In the genomic region with DNA sequence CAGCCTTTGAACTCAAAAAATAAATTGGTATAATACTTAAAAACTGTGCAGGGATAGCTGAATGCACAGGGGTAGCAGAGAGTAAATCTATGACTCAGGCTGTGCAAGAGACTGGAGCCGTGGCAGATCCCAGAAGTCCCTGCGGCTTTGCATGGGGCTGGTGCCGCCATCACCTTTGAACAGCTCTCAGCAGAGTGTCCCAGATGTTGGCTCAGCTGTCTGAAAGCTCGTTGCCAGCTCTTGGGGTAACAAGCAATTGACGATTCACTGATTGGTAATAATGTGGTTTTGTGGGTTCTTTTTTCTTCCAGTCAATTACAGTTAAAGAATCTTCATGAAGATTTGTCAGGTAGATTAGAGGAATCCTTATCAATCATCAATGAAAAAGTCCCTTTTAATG, we compare ENCODE assay signal across 20 mouse cellular contexts. TPM values are rescaled to one million over a fixed set of nuclear protein-coding genes. Genes with fewer than 3 reads are reported as not detected.
DNase-seq lines count a peak whose midpoint lies in the region; ATAC-seq and TF ChIP-seq lines count a peak whose summit lies in the region.
"Had no signal": no experiment of that assay in that cellular context is flagged by ENCODE, and none has a peak within 500 bp of the region (broad histone marks: within the 10 kb centered on the region; RNA-seq: fewer than 3 reads in every experiment).

No protein-coding gene starts in this region.

- no peak overlapping the region for H3K4me2 ChIP-seq in kidney, embryonic 15.5 days
- H3K4me2 ChIP-seq in midbrain, embryonic 11.5 days: no peak overlapping the region
- no peak overlapping the region for H3K4me2 ChIP-seq in midbrain, embryonic 15.5 days
- no peak overlapping the region for H3K4me2 ChIP-seq in forebrain, postnatal 0 days (ENCODE audit: low read depth)
- H3K4me2 ChIP-seq: embryonic facial prominence, embryonic 13.5 days; forebrain, embryonic 12.5 days; heart, embryonic 13.5 days; hindbrain, embryonic 15.5 days had no signal

- no peaks in the 10 kb centered on the region for H3K9me3 ChIP-seq in kidney, embryonic 15.5 days (replicated peaks)
- no peaks in the 10 kb centered on the region for H3K9me3 ChIP-seq in midbrain, embryonic 11.5 days (ENCODE audit: control insufficient read depth, low read length)
- H3K9me3 ChIP-seq in midbrain, embryonic 15.5 days: no peaks in the 10 kb centered on the region
- H3K9me3 ChIP-seq in forebrain, postnatal 0 days (ENCODE audit: low read length): no peaks in the 10 kb centered on the region
- H3K9me3 ChIP-seq: embryonic facial prominence, embryonic 13.5 days; forebrain, embryonic 12.5 days; G1E; heart, embryonic 13.5 days; hindbrain, embryonic 15.5 days had no signal

- 78% methylated on average over 5 of the region's 5 CpGs for WGBS in kidney, embryonic 15.5 days
- WGBS in midbrain, embryonic 11.5 days: 80% methylated on average over 5 of the region's 5 CpGs
- WGBS in midbrain, embryonic 15.5 days: 69% methylated on average over 5 of the region's 5 CpGs
- WGBS in forebrain, postnatal 0 days: 63% methylated on average over 5 of the region's 5 CpGs

- DNase-seq in kidney, postnatal 36 days: peak; percentile 29 to 59
- peak; percentile 57 for DNase-seq in midbrain, embryonic 11.5 days (ENCODE audit: low spot score, missing footprints)
- DNase-seq in brain, adult 2 months (ENCODE audit: low read depth, low spot score): peak; percentile 68
- DNase-seq in forebrain, postnatal 0 days: no peak
- DNase-seq: adrenal gland, postnatal 10 days; cerebellum, adult 18-20 months; cerebellum, adult 9-11 months; cerebellum, postnatal 36 days; gastrocnemius, postnatal 14 days; heart, postnatal 36 days had no signal

- H3K27ac ChIP-seq in kidney, embryonic 15.5 days: no peak overlapping the region
- no peak overlapping the region for H3K27ac ChIP-seq in midbrain, embryonic 11.5 days (ENCODE audit: low read depth, low read length)
- H3K27ac ChIP-seq in midbrain, embryonic 15.5 days: no peak overlapping the region
- no peak overlapping the region for H3K27ac ChIP-seq in forebrain, postnatal 0 days (ENCODE audit: low read depth, low read length)
- H3K27ac ChIP-seq: embryonic facial prominence, embryonic 13.5 days; forebrain, embryonic 12.5 days; hindbrain, embryonic 15.5 days had no signal

- no peak overlapping the region for H3K4me3 ChIP-seq in kidney, embryonic 15.5 days (replicated peaks)
- H3K4me3 ChIP-seq in midbrain, embryonic 11.5 days (ENCODE audit: low read depth, low read length): no peak overlapping the region
- H3K4me3 ChIP-seq in midbrain, embryonic 15.5 days: no peak overlapping the region
- H3K4me3 ChIP-seq in forebrain, postnatal 0 days (ENCODE audit: low read depth, low read length): no peak overlapping the region
- H3K4me3 ChIP-seq: embryonic facial prominence, embryonic 13.5 days; forebrain, embryonic 12.5 days; heart, embryonic 13.5 days; hindbrain, embryonic 15.5 days had no signal

- peaks cover 11% of the 10 kb centered on the region for H3K4me1 ChIP-seq in kidney, embryonic 15.5 days
- H3K4me1 ChIP-seq in midbrain, embryonic 11.5 days (ENCODE audit: control insufficient read depth, insufficient read depth, low read length): peaks cover 3% of the 10 kb centered on the region; the same call in 1 of the 2 replicates
- no peaks in the 10 kb centered on the region for H3K4me1 ChIP-seq in midbrain, embryonic 15.5 days
- no peaks in the 10 kb centered on the region for H3K4me1 ChIP-seq in forebrain, postnatal 0 days (ENCODE audit: insufficient read depth)

- H3K9ac ChIP-seq in kidney, embryonic 15.5 days: no peak overlapping the region
- no peak overlapping the region for H3K9ac ChIP-seq in midbrain, embryonic 11.5 days (ENCODE audit: low read length)
- H3K9ac ChIP-seq in midbrain, embryonic 15.5 days: no peak overlapping the region
- H3K9ac ChIP-seq in forebrain, postnatal 0 days: no peak overlapping the region
- H3K9ac ChIP-seq: embryonic facial prominence, embryonic 13.5 days; forebrain, embryonic 12.5 days; heart, embryonic 13.5 days; hindbrain, embryonic 15.5 days had no signal

- peaks cover 49% of the 10 kb centered on the region for H3K36me3 ChIP-seq in kidney, embryonic 15.5 days
- peaks cover 2% of the 10 kb centered on the region; the same call in 1 of the 2 replicates for H3K36me3 ChIP-seq in midbrain, embryonic 11.5 days (ENCODE audit: control insufficient read depth, insufficient read depth, low read length)
- peaks cover 8% of the 10 kb centered on the region; the same call in 1 of the 2 replicates for H3K36me3 ChIP-seq in midbrain, embryonic 15.5 days (replicated peaks)
- peaks cover 58% of the 10 kb centered on the region for H3K36me3 ChIP-seq in forebrain, postnatal 0 days (ENCODE audit: insufficient read depth)

- no peak for TF ChIP-seq CTCF in forebrain, postnatal 0 days (IDR thresholded peaks at IDR 0.05; ENCODE audit: low read depth)

- no peaks in the 10 kb centered on the region for H3K27me3 ChIP-seq in kidney, embryonic 15.5 days
- H3K27me3 ChIP-seq in midbrain, embryonic 11.5 days (ENCODE audit: control insufficient read depth, insufficient read depth, low read length): no peaks in the 10 kb centered on the region
- no peaks in the 10 kb centered on the region for H3K27me3 ChIP-seq in midbrain, embryonic 15.5 days (replicated peaks)
- H3K27me3 ChIP-seq in forebrain, postnatal 0 days (ENCODE audit: insufficient read depth, low read length): no peaks in the 10 kb centered on the region
- H3K27me3 ChIP-seq: embryonic facial prominence, embryonic 13.5 days; forebrain, embryonic 12.5 days; heart, embryonic 13.5 days; hindbrain, embryonic 15.5 days had no signal

- no peak for ATAC-seq in kidney, embryonic 15.5 days (replicated peaks; ENCODE audit: low FRiP score)
- no peak for ATAC-seq in midbrain, embryonic 11.5 days (ENCODE audit: low FRiP score)
- ATAC-seq in midbrain, embryonic 15.5 days (replicated peaks): no peak
- ATAC-seq in CD4-positive, CD25-positive, alpha-beta regulatory T cell, adult 4 months: peak; percentile 42
- no peak for ATAC-seq in megakaryocyte progenitor cell, adult 5-6 weeks (replicated peaks; ENCODE audit: poor library complexity)
- no peak for ATAC-seq in forebrain, postnatal 0 days
- ATAC-seq: forebrain, embryonic 16.5 days had no signal

RNA-seq across cellular contexts. Expression of gene Ppp1r21, which starts 20.4 kb away (rescaled TPM):
- 26.4 and 26.8 TPM in 2 replicates for polyA plus RNA-seq in kidney, embryonic 15.5 days (2015; fragmentation: Nextera tagmentation; extraction: Ambion mirVana)
- polyA plus RNA-seq in midbrain, embryonic 11.5 days (2014; fragmentation: Nextera tagmentation; extraction: Ambion mirVana): 22.7 and 24.0 TPM in 2 replicates
- polyA plus RNA-seq in midbrain, embryonic 15.5 days (2015; fragmentation: Nextera tagmentation; extraction: Ambion mirVana): 38.3 and 38.5 TPM in 2 replicates
- 10 to 100 TPM; 26.4 to 39.4 TPM for polyA plus RNA-seq in CD4-positive, CD25-positive, alpha-beta regulatory T cell, adult 4 months (2017; shearing (Covaris generic))
- total RNA-seq in megakaryocyte progenitor cell, adult 5-6 weeks (2015): 75.6 and 77.2 TPM in 2 replicates
- 83.1 and 85.8 TPM in 2 replicates for total RNA-seq in megakaryocyte progenitor cell, adult 5-6 weeks (2017)
- total RNA-seq in forebrain, postnatal 0 days (2014; rRNA removed): 49.9 and 63.4 TPM in 2 replicates
- 24.5 and 25.7 TPM in 2 replicates for polyA plus RNA-seq in forebrain, postnatal 0 days (2015; fragmentation: Nextera tagmentation; extraction: Ambion mirVana)

RNA-seq across cellular contexts. Expression of gene Ston1, which starts 47.1 kb away (rescaled TPM):
- polyA plus RNA-seq in kidney, embryonic 15.5 days (2015; fragmentation: Nextera tagmentation; extraction: Ambion mirVana): 7.7 and 8.0 TPM in 2 replicates
- 2.7 and 2.9 TPM in 2 replicates for polyA plus RNA-seq in midbrain, embryonic 11.5 days (2014; fragmentation: Nextera tagmentation; extraction: Ambion mirVana)
- 2.1 and 2.2 TPM in 2 replicates for polyA plus RNA-seq in midbrain, embryonic 15.5 days (2015; fragmentation: Nextera tagmentation; extraction: Ambion mirVana)
- 1 to 10 TPM; 2.1 to 2.9 TPM for polyA plus RNA-seq in CD4-positive, CD25-positive, alpha-beta regulatory T cell, adult 4 months (2017; shearing (Covaris generic))
- total RNA-seq in megakaryocyte progenitor cell, adult 5-6 weeks (2015): not detected in 2 replicates
- total RNA-seq in megakaryocyte progenitor cell, adult 5-6 weeks (2017): not detected in 2 replicates
- 1.4 and 2.2 TPM in 2 replicates for total RNA-seq in forebrain, postnatal 0 days (2014; rRNA removed)
- 0.52 and 1.5 TPM in 2 replicates for polyA plus RNA-seq in forebrain, postnatal 0 days (2015; fragmentation: Nextera tagmentation; extraction: Ambion mirVana)
